Mouse (Mus musculus) embryonic stem cell, embryonic (primary cell): ENCODE results near the gene Arhgef3.

Experiments
- CTCF ChIA-PET, 4 experiments: fragments of 300-600 bp in 2 of 4; fragments of 350-600 bp in 2 of 4; sonication (Branson Sonifier 250); formaldehyde crosslinking; loops; one replicate each; lab custom pipeline; 2022; ENCODE audit warnings: inconsistent platforms in 2 of 4; lab: Charles Lee
- POLR2A ChIA-PET, 4 experiments: fragments of 300-600 bp in 2 of 4; fragments of 350-600 bp in 2 of 4; sonication (Branson Sonifier 250); formaldehyde crosslinking; loops; one replicate each; lab custom pipeline; 2022; ENCODE audit warnings: antibody characterized with exemption in 4 of 4, inconsistent platforms in 1 of 4; lab: Charles Lee

Arhgef3 gene

DNA sequence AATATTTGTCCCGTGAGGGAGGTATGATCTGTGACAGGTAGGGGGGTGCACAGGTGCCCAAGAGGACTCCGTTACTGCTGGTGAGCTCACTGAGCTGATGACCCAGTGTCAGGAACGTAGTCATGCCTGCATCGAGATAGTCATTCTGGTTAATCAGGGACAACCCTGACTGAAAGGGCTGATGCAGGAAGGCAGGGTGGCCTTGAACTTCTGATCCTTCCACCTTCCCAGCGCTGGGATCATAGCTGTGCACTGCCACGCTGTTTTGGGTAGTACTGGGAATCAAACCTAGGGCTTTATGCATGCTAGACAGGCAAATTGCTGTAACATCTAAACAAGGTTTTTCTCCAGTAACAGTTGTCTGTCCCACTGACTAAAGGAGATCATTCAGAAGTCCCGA is 109.9 kb downstream of the Arhgef3 start:
- POLR2A ChIA-PET: interaction anchor here in 2 of 4 experiments (0.5 to 1.1 kb wide), 3 partner anchors 22 to 204 kb away, joined by 3 to 4 read pairs (median 3); partner anchors contain the start of gene Fam208a (in 1 of the 2)
- CTCF ChIA-PET: no interaction called here

DNA sequence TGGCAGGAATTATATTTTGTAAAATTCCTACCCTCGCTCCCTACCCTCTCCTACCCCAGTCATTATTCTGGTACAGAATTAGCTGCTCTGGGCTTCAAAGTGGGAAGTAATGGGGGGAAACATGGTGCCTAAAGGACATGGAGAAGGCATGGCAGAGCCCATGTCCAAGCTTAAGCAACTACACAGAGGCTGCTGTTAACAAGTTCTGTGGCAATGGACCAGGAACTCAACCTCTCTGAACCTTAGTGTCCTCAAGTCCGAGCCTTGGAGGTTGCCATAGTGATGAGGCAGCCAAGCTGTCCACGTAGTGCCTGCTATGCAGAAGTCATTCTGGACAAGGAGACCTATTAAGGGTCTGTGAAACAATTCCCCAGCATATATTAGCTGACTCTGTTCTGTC is 111.6 kb downstream of the Arhgef3 start:
- CTCF ChIA-PET: no interaction called here
- POLR2A ChIA-PET: interaction anchor here in 3 of 4 experiments (0.6 to 1.7 kb wide), 9 partner anchors 9 to 415 kb away, joined by 3 to 6 read pairs (median 3); no protein-coding TSS in a partner anchor

DNA sequence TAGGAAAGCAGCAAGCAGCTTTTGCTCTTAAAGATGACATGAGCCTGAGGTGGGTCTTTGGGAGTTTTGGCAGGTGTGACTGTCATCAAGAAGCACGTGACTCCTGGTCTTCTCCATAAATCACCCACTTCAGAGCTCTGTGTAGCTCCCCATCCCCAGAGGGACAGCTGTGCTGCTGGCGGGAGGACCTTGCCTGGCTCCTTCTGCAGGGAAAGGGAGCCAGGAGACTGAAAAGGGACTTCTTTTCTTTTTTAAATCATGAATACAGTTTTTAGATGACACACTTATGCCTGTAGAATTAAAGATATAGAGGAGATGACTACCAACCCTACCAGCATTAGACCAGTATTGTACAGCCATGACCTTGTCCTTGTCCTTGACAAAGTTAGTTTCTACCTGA is 113.6 kb downstream of the Arhgef3 start:
- CTCF ChIA-PET: no interaction called here
- POLR2A ChIA-PET: interaction anchor here in 2 of 4 experiments (0.6 to 2.3 kb wide), 2 partner anchors 8 to 426 kb away, joined by 3 to 6 read pairs; no protein-coding TSS in a partner anchor

GRCm38 (mm10) chr14:27228941-27229371 is 114.3 kb downstream of the Arhgef3 start:
- POLR2A ChIA-PET: interaction anchor here in 3 of 4 experiments (0.7 to 2.3 kb wide), 5 partner anchors 9 to 200 kb away, joined by 3 to 8 read pairs (median 6); partner anchors contain the start of gene Fam208a (in 1 of the 3)
- CTCF ChIA-PET: interaction anchor here in 1 of 4 experiments (0.9 to 1.9 kb wide), 2 partner anchors 36 to 115 kb away, joined by 3 to 7 read pairs; partner anchors contain the start of gene Arhgef3

GRCm38 (mm10) chr14:27229441-27230147 is 114.9 kb downstream of the Arhgef3 start:
- ChIA-PET CTCF (interaction anchor here in 1 of 4 experiments (0.9 to 1.9 kb wide), 2 partner anchors 37 to 115 kb away, joined by 3 to 7 read pairs; partner anchors contain the start of gene Arhgef3), POLR2A (interaction anchor here in 2 of 4 experiments (0.7 to 2.3 kb wide), 13 partner anchors 9 to 917 kb away, joined by 3 to 8 read pairs (median 3); partner anchors contain the start of genes Fam208a (in 1 of the 2) and Il17rd (in 1 of the 2))

DNA sequence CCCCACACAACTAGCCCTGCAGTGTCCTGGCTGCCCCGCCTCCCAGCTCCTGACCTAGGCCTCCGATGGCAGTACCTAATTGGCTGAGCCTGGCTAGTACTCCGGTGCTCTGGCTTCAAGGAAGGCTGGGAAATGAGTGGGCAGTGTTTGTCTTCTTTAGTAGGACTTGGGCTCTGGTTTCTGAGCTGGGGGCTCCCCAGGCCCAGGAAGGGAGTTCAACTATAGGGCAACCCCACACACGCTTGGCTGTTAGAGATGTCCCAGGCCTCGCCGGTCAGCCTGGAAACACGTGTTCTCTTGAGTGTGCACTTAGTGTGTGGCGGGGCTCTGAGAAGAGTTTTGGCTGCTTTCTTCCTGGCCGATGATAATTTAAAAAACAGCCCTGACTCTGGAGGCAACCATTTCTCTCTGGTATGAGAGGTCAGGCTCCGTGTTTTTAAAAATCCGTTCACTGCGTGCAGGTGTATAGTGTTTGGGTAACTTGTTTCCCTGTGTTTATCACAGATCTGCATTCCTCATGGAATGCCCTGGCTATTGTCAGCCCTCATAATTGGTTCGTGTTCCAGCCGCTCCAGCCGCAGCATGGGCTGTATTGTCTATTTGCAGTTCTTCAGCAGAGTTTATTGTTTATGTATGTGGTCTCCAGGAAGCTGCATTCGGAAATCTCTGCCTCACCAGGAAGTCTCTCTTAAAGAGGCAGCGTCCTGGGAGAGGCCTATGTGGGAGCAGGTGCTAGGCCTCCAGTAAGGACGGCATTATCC is 115.7 kb downstream of the Arhgef3 start:
- CTCF ChIA-PET: interaction anchor here in 1 of 4 experiments (1.9 kb wide), 1 partner anchor 38 kb away, joined by 7 read pairs; no protein-coding TSS in a partner anchor

GRCm38 (mm10) chr14:27231506-27231905 is 116.8 kb downstream of the Arhgef3 start:
- ChIA-PET CTCF (interaction anchor here in 1 of 4 experiments (1.0 kb wide), 1 partner anchor 40 kb away, joined by 4 read pairs; no protein-coding TSS in a partner anchor), POLR2A (interaction anchor here in 2 of 4 experiments (0.7 to 1.0 kb wide), 3 partner anchors 80 to 197 kb away, joined by 3 read pairs; partner anchors contain the start of gene Fam208a (in 1 of the 2))

More for the DNA sequence above, 115.7 kb downstream of the Arhgef3 start:
- POLR2A ChIA-PET: interaction anchor here in 2 of 4 experiments (0.7 to 2.3 kb wide), 13 partner anchors 8 to 918 kb away, joined by 3 to 8 read pairs (median 3); partner anchors contain the start of genes Fam208a (in 1 of the 2) and Il17rd (in 1 of the 2)

DNA sequence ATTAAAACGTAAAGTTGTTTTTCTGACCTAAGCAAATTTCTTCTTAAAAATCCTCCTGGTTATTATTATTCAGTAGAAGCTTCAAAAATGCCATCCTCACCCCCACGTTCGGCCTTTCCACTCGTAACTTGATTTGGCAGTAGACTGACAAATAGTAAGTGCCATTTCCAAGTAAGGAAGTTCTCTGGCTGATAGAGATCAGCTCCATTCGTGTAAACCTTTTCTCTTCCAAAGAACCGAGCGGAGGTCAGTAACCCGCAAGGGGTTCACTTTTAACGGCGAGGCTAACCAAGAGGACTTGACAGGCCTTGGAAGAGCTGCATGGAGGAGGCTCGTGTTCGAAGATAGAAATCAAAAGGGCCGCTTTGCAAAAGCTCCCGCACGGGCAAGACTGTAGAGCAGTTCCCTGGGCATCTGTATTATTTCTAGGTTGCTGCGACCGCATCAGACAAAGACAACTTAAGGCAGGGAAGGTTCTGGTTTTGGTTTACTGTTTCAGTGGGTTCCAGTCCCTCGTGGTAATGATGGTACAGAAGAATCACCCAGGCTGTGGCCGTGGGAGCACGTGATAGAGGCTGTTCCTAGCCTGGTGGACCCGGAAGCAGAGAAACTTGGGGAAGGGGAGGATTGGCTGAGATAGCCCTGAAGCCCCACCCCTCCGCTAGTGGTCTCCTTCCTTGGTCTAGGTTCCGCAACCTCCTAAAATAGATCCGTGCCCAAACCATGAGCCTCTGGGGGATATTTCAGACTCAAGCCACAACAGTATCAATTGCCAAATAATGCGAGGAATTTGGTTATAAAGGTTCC is 117.5 kb downstream of the Arhgef3 start:
- ChIA-PET CTCF (interaction anchor here in 1 of 4 experiments (1.0 kb wide), 1 partner anchor 40 kb away, joined by 4 read pairs; no protein-coding TSS in a partner anchor), POLR2A (interaction anchor here in 3 of 4 experiments (0.6 to 1.5 kb wide), 9 partner anchors 10 to 197 kb away, joined by 3 to 4 read pairs (median 3); partner anchors contain the start of gene Fam208a (in 1 of the 3))

GRCm38 (mm10) chr14:27233056-27233455 is 118.4 kb downstream of the Arhgef3 start:
- CTCF ChIA-PET: no interaction called here
- POLR2A ChIA-PET: interaction anchor here in 2 of 4 experiments (1.0 to 1.5 kb wide), 4 partner anchors 9 to 116 kb away, joined by 3 to 4 read pairs (median 3); no protein-coding TSS in a partner anchor

DNA sequence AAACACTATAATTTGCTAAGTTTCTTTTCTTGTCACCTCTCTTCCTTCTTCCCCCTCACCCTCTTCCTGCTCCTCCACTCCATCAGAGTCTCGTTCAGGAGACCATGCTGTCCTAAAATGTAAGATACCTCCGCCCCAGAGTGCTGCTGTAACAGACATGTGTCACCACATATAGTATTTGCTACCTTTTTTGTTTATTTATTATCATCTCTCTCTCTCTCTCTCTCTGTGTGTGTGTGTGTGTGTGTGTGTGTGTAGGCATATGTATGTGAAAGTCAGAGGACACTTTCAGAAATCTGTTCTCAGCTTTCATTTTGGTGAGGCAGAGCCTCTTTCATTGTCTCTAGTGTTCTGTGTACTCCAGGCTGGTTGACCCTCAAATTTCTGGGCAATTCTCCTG is 119.0 kb downstream of the Arhgef3 start:
- ChIA-PET POLR2A (interaction anchor here in 2 of 4 experiments (1.2 to 1.5 kb wide), 3 partner anchors 11 to 116 kb away, joined by 3 to 4 read pairs (median 3); no protein-coding TSS in a partner anchor), CTCF (no interaction called here)

GRCm38 (mm10) chr14:27234270-27234840 is 119.7 kb downstream of the Arhgef3 start:
- ChIA-PET CTCF (no interaction called here), POLR2A (interaction anchor here in 1 of 4 experiments (0.8 kb wide), 1 partner anchor 195 kb away, joined by 3 read pairs; no protein-coding TSS in a partner anchor)

DNA sequence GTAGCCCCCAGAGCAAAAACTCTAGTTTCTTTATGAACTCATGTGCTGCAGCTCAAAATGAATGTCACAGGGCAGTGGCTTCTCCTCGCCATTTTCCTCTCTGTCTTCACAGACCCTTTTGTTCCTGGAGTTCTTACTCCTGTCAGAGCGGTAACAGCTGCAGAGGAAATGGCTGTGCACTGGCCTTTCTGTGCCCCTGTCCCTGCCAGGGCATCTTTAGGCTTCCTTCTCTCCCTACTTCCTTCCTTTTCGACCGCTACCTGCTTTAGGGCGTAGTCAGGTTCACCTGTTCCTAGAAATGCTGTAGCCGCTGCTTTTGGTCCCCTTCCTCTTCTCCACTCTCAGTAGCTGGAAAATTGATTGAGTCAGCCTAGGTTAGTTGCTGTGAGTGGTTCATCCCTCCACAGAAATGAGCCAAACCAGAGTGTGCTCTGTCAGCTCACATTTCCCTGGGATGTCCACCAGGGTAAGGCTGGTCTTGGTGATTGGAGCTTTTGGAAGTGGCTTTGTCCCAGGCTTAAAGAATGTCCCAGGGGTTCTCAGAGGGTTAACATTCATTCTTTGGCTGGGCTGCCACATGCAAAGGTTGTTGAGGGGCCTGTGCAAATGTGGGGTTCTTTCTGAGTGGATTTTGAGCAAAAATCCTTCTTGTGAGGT is 121.3 kb downstream of the Arhgef3 start:
- ChIA-PET POLR2A (interaction anchor here in 1 of 4 experiments (1.5 to 1.8 kb wide), 3 partner anchors 9 to 101 kb away, joined by 3 to 6 read pairs (median 5); no protein-coding TSS in a partner anchor), CTCF (no interaction called here)

DNA sequence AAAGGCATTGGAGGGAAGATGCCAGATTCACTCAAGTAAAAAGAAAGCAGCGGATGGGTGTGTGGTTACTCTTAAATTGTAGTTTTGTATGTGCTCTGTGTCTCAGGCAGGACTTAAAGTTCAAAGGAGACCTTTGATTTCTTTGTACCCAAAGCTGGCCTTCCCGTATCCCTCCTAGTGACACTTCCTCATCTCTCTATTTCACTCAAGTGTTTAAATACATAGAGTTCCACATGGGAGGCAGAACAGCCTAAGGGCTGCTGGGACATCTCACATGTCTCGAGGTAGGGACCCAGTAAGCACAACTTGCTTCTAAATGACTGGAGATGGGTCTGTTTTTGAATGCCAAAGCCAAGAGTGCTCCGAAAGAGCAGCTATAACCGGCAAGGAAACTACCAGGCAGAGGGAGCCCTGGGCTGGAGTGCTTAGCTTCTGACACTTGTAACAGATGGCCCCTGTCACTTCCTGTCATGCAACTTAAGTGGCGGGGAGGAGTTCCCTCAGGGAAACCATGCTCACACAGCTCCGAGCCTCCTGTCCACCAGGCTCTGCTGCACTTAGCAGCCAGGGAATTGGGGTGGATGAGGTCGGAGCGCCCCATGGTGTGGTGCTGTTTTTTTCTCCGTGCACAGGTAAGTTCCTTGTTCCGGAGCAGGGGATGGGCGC is 123.0 kb downstream of the Arhgef3 start:
- ChIA-PET CTCF (interaction anchor here (0.6 to 1.7 kb wide), 5 partner anchors 9 to 262 kb away, joined by 3 to 5 read pairs (median 4); no protein-coding TSS in a partner anchor), POLR2A (interaction anchor here in 3 of 4 experiments (0.6 to 1.5 kb wide), 10 partner anchors 8 to 272 kb away, joined by 3 to 6 read pairs (median 3); partner anchors contain the start of gene Ccdc66 (in 1 of the 3))

- CTCF ChIA-PET: interaction anchor here in 2 of 4 experiments (0.6 to 1.7 kb wide), 2 partner anchors 8 to 124 kb away, joined by 3 to 5 read pairs; no protein-coding TSS in a partner anchor
- POLR2A ChIA-PET: interaction anchor here in 1 of 4 experiments (0.8 to 1.5 kb wide), 3 partner anchors 9 to 110 kb away, joined by 3 to 6 read pairs (median 6); no protein-coding TSS in a partner anchor
Measured at GRCm38 (mm10) chr14:27238600-27239118, 124.0 kb downstream of the Arhgef3 start.

GRCm38 (mm10) chr14:27239551-27240091 is 124.9 kb downstream of the Arhgef3 start:
- POLR2A ChIA-PET: interaction anchor here in 1 of 4 experiments (1.2 kb wide), 1 partner anchor 10 kb away, joined by 6 read pairs; no protein-coding TSS in a partner anchor

More at GRCm38 (mm10) chr14:27239551-27240091, 124.9 kb downstream of the Arhgef3 start:
- CTCF ChIA-PET: no interaction called here
